Mouse (Mus musculus) liver, embryonic 14.5 days (tissue): ENCODE results near the gene Igdcc3. TPM values are rescaled to one million over a fixed set of nuclear protein-coding genes. Genes with fewer than 3 reads are reported as not detected.

Experiments
- ATAC-seq: fragments of 200-750 bp; cut with Nextera tagmentation; 2 replicates; pipeline ENCODE4 v1.8.0; 2017; ENCODE audit warnings: moderate number of reproducible peaks, mild to moderate bottlenecking, moderate library complexity; ENCODE audit not compliant: insufficient read depth
- DNase-seq, 3 experiments: peaks; one replicate each; pipeline ENCODE4 v3.0.0-alpha.2; 2012 to 2013; ENCODE audit warnings: low read depth in 3 of 3, low spot score in 3 of 3
- H3K27ac ChIP-seq: fragments of 300-500 bp; sonication (generic); 2 replicates; pipeline ENCODE4 v1.5.1; 2014; ENCODE audit warnings: moderate library complexity, mild to moderate bottlenecking, control low read depth, inconsistent platforms
- H3K27me3 ChIP-seq: fragments of 300-500 bp; sonication (generic); 2 replicates; pipeline ENCODE4 v1.6.1; 2014; ENCODE audit warnings: mild to moderate bottlenecking, low read length, moderate library complexity; ENCODE audit not compliant: control insufficient read depth, insufficient read depth
- H3K36me3 ChIP-seq: fragments of 300-500 bp; sonication (generic); replicated peaks from 2 replicates; pipeline ENCODE4 v1.6.1; 2014; ENCODE audit warnings: low read depth; ENCODE audit not compliant: control insufficient read depth, insufficient read depth
- H3K4me1 ChIP-seq, 2 experiments: fragments of 200-500 bp in 1 of 2; fragments of 300-500 bp in 1 of 2; sonication (generic) in 1 of 2; replicated peaks; 2 replicates each; pipeline ENCODE4 v1.6.1; 2012 to 2014; ENCODE audit warnings: antibody characterized with exemption in 1 of 2, inconsistent platforms in 1 of 2, low read length in 1 of 2; ENCODE audit not compliant: control insufficient read depth in 2 of 2, insufficient read depth in 2 of 2
- H3K4me2 ChIP-seq: fragments of 300-500 bp; sonication (generic); 2 replicates; pipeline ENCODE4 v1.6.1; 2014; ENCODE audit warnings: low read depth, mild to moderate bottlenecking, control low read depth, moderate library complexity
- H3K4me3 ChIP-seq, 2 experiments: fragments of 200-500 bp in 1 of 2; fragments of 300-500 bp in 1 of 2; sonication (generic) in 1 of 2; 2 replicates each; pipeline ENCODE4 v1.5.1; 2012 to 2014; ENCODE audit warnings: low read depth in 2 of 2, low read length in 2 of 2, mild to moderate bottlenecking in 2 of 2, control low read depth in 1 of 2, inconsistent platforms in 1 of 2, moderate library complexity in 1 of 2; ENCODE audit not compliant: insufficient read depth in 1 of 2
- H3K9ac ChIP-seq: fragments of 300-500 bp; sonication (generic); replicated peaks from 2 replicates; pipeline ENCODE4 v1.6.1; 2014; ENCODE audit warnings: mild to moderate bottlenecking, control low read depth, moderate library complexity
- H3K9me3 ChIP-seq: fragments of 300-500 bp; sonication (generic); 2 replicates; pipeline ENCODE4 v1.6.1; 2016; ENCODE audit warnings: low read length, mixed read lengths; ENCODE audit not compliant: control insufficient read depth
- CTCF ChIP-seq: IDR thresholded peaks from 2 replicates; pipeline ENCODE4 v1.5.1; 2016; ENCODE audit warnings: antibody characterized with exemption, low read depth, control low read depth
- EP300 ChIP-seq: IDR thresholded peaks from 2 replicates; pipeline ENCODE4 v1.6.1; 2016; ENCODE audit warnings: antibody characterized with exemption, low read depth
- WGBS: fragments of 180-500 bp; shearing (Covaris S2); extraction: QIAGEN DNeasy Blood & Tissue Kit; methylation state at CpG from one replicate; pipeline ENCODE4 v1.1.7; 2014; ENCODE audit not compliant: insufficient replicate concordance; 5-methylcytosine and 5-hydroxymethylcytosine counted together
- polyA plus RNA-seq, 2 experiments: library from polyadenylated mRNA; depleted of rRNA in 1 of 2; stranded (reverse) in 1 of 2; unstranded in 1 of 2; fragments of >200 nt; fragmentation: Nextera tagmentation in 1 of 2; extraction: Ambion mirVana in 1 of 2; gene quantifications; 2 replicates each; pipeline versions ENCODE4 v1.2.1 to v1.2.3; 2012 to 2014

Igdcc3 gene
- polyA plus RNA-seq, 2 experiments = 0.06 TPM

GRCm38 (mm10) chr9:65178336-65179213 lies 37.6 kb downstream of the Igdcc3 start:
- Histone ChIP-seq H3K4me1 (no peaks in the 10 kb centered on the region), H3K4me3 (no peak overlapping the region), H3K27me3 (peaks cover 3% of the 10 kb centered on the region), H3K36me3 (no peaks in the 10 kb centered on the region), H3K9ac (no peak overlapping the region), H3K27ac (no peak overlapping the region), H3K9me3 (no peaks in the 10 kb centered on the region), H3K4me2 (no peak overlapping the region)
- TF ChIP-seq CTCF (no peak), EP300 (no peak)
- DNase-seq (no peak), ATAC-seq (no peak)
- 17% methylated on average over 22 of the region's 22 CpGs for WGBS

GRCm38 (mm10) chr9:65179817-65180624 lies 39.0 kb downstream of the Igdcc3 start:
- Histone ChIP-seq H3K4me3 (no peak overlapping the region), H3K4me1 (no peaks in the 10 kb centered on the region), H3K9me3 (no peaks in the 10 kb centered on the region), H3K4me2 (no peak overlapping the region), H3K36me3 (no peaks in the 10 kb centered on the region), H3K9ac (no peak overlapping the region), H3K27ac (no peak overlapping the region), H3K27me3 (peaks cover 3% of the 10 kb centered on the region)
- WGBS = 27% methylated on average over 17 of the region's 17 CpGs
- ATAC-seq (no peak), DNase-seq (no peak)
- no peak for TF ChIP-seq EP300
- no peak for TF ChIP-seq CTCF

- ATAC-seq (no peak), DNase-seq (peak; percentile 68 to 79 (median 69))
- 8% methylated on average over 3 of the region's 3 CpGs for WGBS
These were observed 47.6 kb downstream of the Igdcc3 start for GRCm38 (mm10) chr9:65188599-65188998.

GRCm38 (mm10) chr9:65190306-65190705 lies 49.3 kb downstream of the Igdcc3 start:
- H3K27me3 ChIP-seq = no peaks in the 10 kb centered on the region
- H3K9ac ChIP-seq = no peak overlapping the region
- no peak overlapping the region for H3K4me3 ChIP-seq
- no peaks in the 10 kb centered on the region for H3K9me3 ChIP-seq
- 72% methylated on average over 7 of the region's 7 CpGs for WGBS
- no peak overlapping the region for H3K4me2 ChIP-seq
- ATAC-seq (no peak), DNase-seq (no peak)
- H3K4me1 ChIP-seq = peaks cover 4 to 13% of the 10 kb centered on the region in 2 experiments
- H3K36me3 ChIP-seq = no peaks in the 10 kb centered on the region
- TF ChIP-seq EP300 (no peak), CTCF (no peak)
- H3K27ac ChIP-seq = no peak overlapping the region

More at GRCm38 (mm10) chr9:65188599-65188998, 47.6 kb downstream of the Igdcc3 start:
- H3K9me3 ChIP-seq = no peaks in the 10 kb centered on the region
- no peak for TF ChIP-seq EP300
- TF ChIP-seq CTCF = peak; percentile 92
- H3K4me2 ChIP-seq = no peak overlapping the region
- H3K9ac ChIP-seq = no peak overlapping the region
- peaks cover 0 to 9% of the 10 kb centered on the region in 2 experiments; a peak in 2 of 4 replicates for H3K4me1 ChIP-seq
- no peaks in the 10 kb centered on the region for H3K36me3 ChIP-seq
- no peak overlapping the region for H3K4me3 ChIP-seq
- no peaks in the 10 kb centered on the region for H3K27me3 ChIP-seq
- H3K27ac ChIP-seq = no peak overlapping the region

- DNase-seq = no peak
- no peak for TF ChIP-seq CTCF
- TF ChIP-seq EP300 = no peak
- H3K36me3 ChIP-seq = no peaks in the 10 kb centered on the region
- H3K4me2 ChIP-seq = no peak overlapping the region
- 52% methylated on average over 2 of the region's 2 CpGs for WGBS
- no peak overlapping the region for H3K9ac ChIP-seq
- peaks cover 12 to 24% of the 10 kb centered on the region in 2 experiments for H3K4me1 ChIP-seq
- no peak for ATAC-seq
- no peak overlapping the region for H3K4me3 ChIP-seq
- no peaks in the 10 kb centered on the region for H3K9me3 ChIP-seq
- no peak overlapping the region for H3K27ac ChIP-seq
- no peaks in the 10 kb centered on the region for H3K27me3 ChIP-seq
These were observed 50.4 kb downstream of the Igdcc3 start for GRCm38 (mm10) chr9:65191389-65191754.
